Mouse (Mus musculus) T-helper 17 cell (primary cell): Measurements from ENCODE around the gene Kctd14.

Source experiments
- in situ Hi-C, 2 experiments: fragments of 300-600 bp; cut with MboI, MseI; formaldehyde crosslinking; loops; 1 replicate in 1 of 2; 2 replicates in 1 of 2; pipeline ENCODE4 v1.15.1; 2025; ENCODE audit warnings: high pct_unique_total_duplicates in 2 of 2

Gene Kctd14

DNA sequence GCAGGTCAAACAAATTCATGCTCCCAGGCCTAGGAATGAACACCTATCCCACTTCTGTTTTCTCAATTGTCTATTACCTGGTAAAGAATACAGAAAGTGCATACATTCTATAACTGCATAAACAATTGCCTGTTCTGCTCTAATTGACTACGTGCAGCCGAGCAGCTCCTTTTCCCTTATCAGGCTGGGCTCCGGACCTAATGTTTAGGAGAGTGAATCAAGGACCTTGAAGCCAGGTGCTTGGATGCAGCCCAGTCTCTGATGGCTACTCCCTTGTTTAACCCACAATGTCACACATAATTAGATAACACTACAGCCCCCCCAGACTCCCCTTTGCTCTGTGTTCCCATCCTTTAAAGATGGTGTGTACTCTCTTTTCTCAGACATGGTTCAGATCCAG lies 17.6 kb upstream of the Kctd14 start:
- in situ Hi-C loops: loop anchor here in 1 of 2 experiments (25.0 kb wide), 1 partner anchor 1104 kb away; no protein-coding TSS in a partner anchor

- in situ Hi-C loops: loop anchor here in 1 of 2 experiments (25.0 kb wide), 1 partner anchor 1103 kb away; no protein-coding TSS in a partner anchor
Measured at GRCm38 (mm10) chr7:97434517-97434916, 16.6 kb upstream of the Kctd14 start.

GRCm38 (mm10) chr7:97438986-97439385 lies 12.1 kb upstream of the Kctd14 start:
- in situ Hi-C loops: loop anchor here in 1 of 2 experiments (5.0 to 25.0 kb wide), 2 partner anchors 33 to 1098 kb away; no protein-coding TSS in a partner anchor

DNA sequence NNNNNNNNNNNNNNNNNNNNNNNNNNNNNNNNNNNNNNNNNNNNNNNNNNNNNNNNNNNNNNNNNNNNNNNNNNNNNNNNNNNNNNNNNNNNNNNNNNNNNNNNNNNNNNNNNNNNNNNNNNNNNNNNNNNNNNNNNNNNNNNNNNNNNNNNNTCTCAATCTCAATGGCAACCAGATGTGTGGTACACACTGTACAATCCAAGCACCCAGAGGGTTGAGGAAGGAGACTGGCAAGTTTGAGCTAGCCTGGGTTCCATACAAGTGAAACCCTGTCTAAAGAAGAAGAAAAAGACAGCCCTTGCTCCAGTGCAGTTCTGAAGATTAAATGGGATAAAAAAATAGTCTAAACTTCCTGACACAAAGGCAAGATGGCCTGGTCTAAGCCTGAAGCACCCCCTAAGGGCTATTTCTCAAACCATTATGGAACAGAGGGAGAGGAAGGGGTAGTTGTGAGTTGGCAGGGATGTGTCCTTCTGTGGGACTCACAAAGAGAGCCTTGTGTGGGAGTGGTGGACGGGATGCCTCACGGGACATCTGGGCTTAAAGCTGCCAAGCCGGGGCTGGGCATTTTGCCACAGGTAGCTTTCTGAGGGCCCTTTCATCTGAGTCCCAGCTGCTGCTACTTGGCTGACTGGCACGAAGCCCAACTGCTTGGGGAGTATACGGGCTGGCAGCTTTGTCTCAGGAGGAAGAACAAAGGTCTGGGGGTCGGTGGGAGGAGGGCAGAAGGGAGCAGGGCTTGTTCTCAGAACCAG lies 4.8 kb upstream of the Kctd14 start:
- in situ Hi-C loops: loop anchor here in 1 of 2 experiments (25.0 kb wide), 1 partner anchor 1091 kb away; no protein-coding TSS in a partner anchor

- in situ Hi-C loops: loop anchor here in 1 of 2 experiments (25.0 kb wide), 1 partner anchor 1090 kb away; no protein-coding TSS in a partner anchor
Measured at GRCm38 (mm10) chr7:97447050-97447531, 4.0 kb upstream of the Kctd14 start.

DNA sequence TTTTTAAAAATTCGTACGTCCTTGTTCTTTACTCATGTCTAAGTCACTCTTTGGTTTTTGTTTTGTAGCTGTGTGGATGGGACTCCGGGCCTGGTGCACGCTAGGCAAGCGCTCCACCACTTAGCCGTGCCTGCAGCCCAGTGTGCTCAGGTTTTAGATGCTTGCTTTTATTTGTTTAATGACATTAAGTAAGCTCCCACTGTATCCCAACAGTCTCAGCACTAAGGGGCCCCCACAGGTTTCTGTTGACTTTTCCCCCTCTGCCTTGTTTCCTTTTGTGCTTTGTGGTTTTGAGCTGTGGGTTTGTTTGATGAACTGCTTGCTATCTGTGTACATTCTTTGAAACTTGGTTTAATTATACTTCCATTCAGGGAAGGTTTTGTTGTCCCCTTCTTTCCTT lies 1.1 kb downstream of the Kctd14 start:
- in situ Hi-C loops: no loop called here

DNA sequence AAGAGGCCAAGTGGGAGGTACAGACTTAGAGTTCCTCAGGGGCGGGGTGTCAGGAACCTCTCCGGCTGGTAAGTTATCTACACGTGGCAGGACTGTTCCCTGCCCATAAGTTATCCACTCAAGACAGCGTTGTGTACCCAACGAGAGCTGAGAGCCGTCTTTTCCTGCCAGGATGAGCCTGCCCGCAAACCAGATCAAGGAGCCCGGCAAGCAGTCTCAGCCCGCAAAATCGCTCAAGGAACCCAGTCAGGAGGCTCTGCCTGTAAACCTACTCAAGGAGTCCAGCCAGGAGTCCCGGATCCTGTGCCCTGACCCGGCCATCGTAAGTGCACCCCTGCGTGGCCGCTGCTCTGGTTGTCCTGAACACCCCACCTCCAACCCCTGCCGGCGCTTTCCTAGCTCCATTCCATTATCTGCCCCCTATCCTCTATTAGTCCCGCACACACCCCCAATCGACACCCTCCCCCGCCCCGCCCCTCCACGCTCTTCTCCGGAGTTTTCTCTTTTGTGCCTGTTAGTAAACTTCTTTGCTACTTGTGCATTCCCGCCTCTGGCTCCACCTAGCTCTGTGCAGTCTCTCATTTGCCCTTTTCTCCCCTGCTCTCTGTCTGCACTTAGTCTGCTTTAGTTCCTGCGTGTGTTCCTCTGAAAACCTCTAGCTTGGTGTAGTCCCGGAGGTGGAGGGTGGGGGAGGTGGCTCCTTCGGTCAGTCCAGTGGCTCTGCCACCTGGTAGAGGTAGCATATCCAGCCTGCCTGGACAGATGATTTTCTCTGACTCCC lies 2.2 kb downstream of the Kctd14 start:
- in situ Hi-C loops: no loop called here

GRCm38 (mm10) chr7:97454795-97455194 lies 3.7 kb downstream of the Kctd14 start:
- in situ Hi-C loops: no loop called here

DNA sequence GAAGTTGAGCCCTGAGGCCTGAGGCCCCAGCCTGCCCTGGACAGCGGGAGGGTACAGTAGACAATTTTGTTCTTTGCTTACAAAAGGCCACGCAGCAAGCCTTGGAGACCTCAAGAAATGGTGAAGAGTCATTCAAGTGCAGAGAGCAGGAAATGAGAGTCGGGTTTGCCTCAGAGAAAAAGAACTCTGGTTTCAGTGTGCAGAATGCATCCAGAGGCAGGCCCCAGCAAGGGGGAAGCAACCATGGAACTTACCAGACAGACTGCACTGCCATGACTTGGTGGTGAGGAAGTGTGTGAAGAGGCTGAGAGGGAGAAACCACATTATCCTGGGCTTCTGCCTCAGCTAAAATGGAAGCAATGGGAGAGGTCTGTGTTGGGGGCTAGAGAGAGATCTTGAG lies 4.5 kb downstream of the Kctd14 start:
- in situ Hi-C loops: no loop called here

DNA sequence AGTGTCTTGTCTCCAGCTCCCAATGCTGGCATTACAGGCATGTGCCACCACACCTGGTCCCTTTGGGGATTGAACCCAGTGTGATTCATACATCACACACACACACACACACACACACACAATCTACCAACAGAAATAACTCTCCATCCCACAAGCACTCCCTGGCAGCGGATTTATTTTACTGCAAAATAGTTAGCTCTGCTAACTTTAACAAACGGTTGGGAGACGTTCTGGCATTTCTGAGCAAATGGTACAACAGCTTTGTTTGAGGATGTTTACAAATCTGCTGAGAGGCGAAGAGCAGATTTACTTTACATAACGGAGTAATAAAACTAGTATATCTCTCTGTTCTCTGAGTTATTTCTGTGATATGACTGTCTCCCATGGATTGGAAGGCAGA lies 21.9 kb downstream of the Kctd14 start:
- in situ Hi-C loops: loop anchor here in 1 of 2 experiments (5.0 kb wide), 1 partner anchor 36 kb away; no protein-coding TSS in a partner anchor

- in situ Hi-C loops: no loop called here
Measured at GRCm38 (mm10) chr7:97479349-97479748, 28.2 kb downstream of the Kctd14 start.

- in situ Hi-C loops: no loop called here
Measured at GRCm38 (mm10) chr7:97480290-97480689, 29.2 kb downstream of the Kctd14 start.

- in situ Hi-C loops: no loop called here
Measured at GRCm38 (mm10) chr7:97480821-97481339, 29.8 kb downstream of the Kctd14 start, which contains the start of gene Ints4. Gene Ints4, plus strand, starts transcription at chr7:97480956.

GRCm38 (mm10) chr7:97483378-97483777 lies 32.3 kb downstream of the Kctd14 start:
- in situ Hi-C loops: no loop called here

DNA sequence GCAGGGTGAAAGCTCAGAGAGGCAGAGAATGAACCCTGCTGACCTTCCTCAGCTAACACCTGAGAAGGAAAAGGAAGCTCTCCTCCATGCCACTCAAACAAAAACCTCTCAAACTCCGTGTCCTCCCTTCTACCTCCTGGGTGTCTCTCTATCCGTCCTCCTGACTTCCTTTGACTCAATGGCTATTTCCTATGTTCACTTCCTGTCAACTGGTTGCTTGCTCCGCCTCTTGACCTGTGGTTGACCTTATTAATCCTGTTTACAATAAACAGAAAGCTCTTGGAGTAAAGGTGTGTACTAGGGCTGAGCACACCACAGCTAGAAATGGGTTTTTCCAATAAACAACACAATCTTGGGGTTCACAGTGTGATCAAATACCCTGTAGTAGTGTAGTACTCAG lies 40.0 kb downstream of the Kctd14 start:
- in situ Hi-C loops: no loop called here

DNA sequence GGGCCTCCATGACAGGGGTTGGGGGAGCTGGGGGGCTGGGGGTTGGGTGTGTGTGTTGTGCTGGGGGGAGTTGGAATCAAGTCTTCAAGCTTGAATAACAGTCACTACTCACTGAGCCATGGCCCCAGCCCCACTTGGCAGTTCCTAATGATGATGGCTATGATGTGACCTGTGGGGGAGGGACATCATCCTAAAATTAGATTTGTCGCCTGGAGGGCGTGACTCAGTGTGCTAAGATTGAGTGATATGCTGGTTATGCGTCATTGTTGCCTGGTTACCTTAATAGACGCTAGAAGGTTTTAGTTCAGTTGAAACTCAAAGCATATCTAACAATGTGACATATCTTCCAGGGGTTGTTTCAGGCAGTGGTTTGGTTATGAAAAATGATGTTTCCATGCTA lies 41.3 kb downstream of the Kctd14 start:
- in situ Hi-C loops: no loop called here

- in situ Hi-C loops: no loop called here
Measured at GRCm38 (mm10) chr7:97495052-97495451, 43.9 kb downstream of the Kctd14 start.

DNA sequence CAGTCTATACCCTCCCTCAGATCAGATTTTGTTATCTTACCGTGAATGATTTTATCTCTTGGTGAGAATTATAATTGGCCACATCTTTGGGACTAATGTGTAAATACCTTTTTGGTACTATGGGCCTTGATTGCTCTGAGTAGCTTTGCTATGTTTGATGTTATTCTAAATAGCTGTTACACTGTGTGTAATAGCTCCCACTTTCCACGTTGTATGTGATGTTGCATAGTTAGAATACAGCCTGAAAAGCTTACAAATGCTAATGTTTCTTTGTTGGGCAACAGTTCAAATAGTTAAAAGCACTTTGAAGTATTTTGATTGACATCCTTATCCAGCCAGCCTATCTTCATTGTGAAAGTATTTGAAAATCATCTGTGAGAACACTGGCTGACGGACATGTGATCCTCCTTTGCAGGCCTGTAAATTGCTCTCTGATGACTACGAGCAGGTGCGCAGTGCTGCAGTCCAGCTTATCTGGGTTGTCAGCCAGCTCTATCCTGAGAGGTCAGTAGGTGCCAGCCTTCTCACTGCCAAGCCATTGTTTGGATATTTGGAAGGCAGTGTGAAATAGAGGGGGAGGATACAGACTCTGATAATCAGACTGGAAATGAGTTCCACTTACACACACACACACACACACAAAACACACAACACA lies 49.6 kb downstream of the Kctd14 start:
- in situ Hi-C loops: loop anchor here in 1 of 2 experiments (25.0 kb wide), 1 partner anchor 1187 kb away; no protein-coding TSS in a partner anchor
